Mouse (Mus musculus) frontal cortex, postnatal 10 days (tissue): ENCODE results near the gene Otud7a.

Source experiments
- DNase-seq, 2 experiments: peaks; one replicate each; pipeline ENCODE4 v3.0.0; 2022; ENCODE audit warnings: low spot score in 2 of 2, mixed read lengths in 1 of 2

Gene Otud7a

GRCm38 (mm10) chr7:63444484-63445345, at the start of gene Otud7a:
Otud7a (plus strand) TSS chr7:63444751.
- DNase-seq: peak; percentile 81 to 91

GRCm38 (mm10) chr7:63405988-63406387, 38.6 kb upstream of the Otud7a start:
- DNase-seq: no peak

- no peak for DNase-seq
These were observed 772 bp downstream of the Otud7a start for GRCm38 (mm10) chr7:63445346-63445700.

- no peak for DNase-seq
These were observed 2.4 kb downstream of the Otud7a start for GRCm38 (mm10) chr7:63446951-63447350.

GRCm38 (mm10) chr7:63455228-63455627, 10.7 kb downstream of the Otud7a start:
- DNase-seq: no peak

GRCm38 (mm10) chr7:63462234-63462633, 17.7 kb downstream of the Otud7a start:
- no peak for DNase-seq

- no peak for DNase-seq
These were observed 18.1 kb downstream of the Otud7a start for GRCm38 (mm10) chr7:63462684-63463083.

- no peak for DNase-seq
These were observed 22.2 kb downstream of the Otud7a start for GRCm38 (mm10) chr7:63466729-63467128.

- no peak for DNase-seq
These were observed 23.7 kb downstream of the Otud7a start for GRCm38 (mm10) chr7:63468258-63468657.

GRCm38 (mm10) chr7:63483091-63483490, 38.5 kb downstream of the Otud7a start:
- no peak for DNase-seq

GRCm38 (mm10) chr7:63497051-63497547, 52.5 kb downstream of the Otud7a start:
- DNase-seq: no peak

- no peak for DNase-seq
These were observed 59.7 kb downstream of the Otud7a start for GRCm38 (mm10) chr7:63504202-63504601.

- DNase-seq: no peak
These were observed 63.5 kb downstream of the Otud7a start for GRCm38 (mm10) chr7:63508079-63508478.

- peak in 1 of 2 experiments; percentile 44 for DNase-seq
These were observed 65.3 kb downstream of the Otud7a start for GRCm38 (mm10) chr7:63509825-63510224.

GRCm38 (mm10) chr7:63511458-63511857, 66.9 kb downstream of the Otud7a start:
- DNase-seq: no peak

GRCm38 (mm10) chr7:63512561-63512960, 68.0 kb downstream of the Otud7a start:
- no peak for DNase-seq

GRCm38 (mm10) chr7:63516141-63516895, 71.8 kb downstream of the Otud7a start:
- DNase-seq: no peak

- no peak for DNase-seq
These were observed 75.7 kb downstream of the Otud7a start for GRCm38 (mm10) chr7:63520299-63520698.

- no peak for DNase-seq
These were observed 77.9 kb downstream of the Otud7a start for GRCm38 (mm10) chr7:63522403-63522802.

GRCm38 (mm10) chr7:63523051-63523450, 78.5 kb downstream of the Otud7a start:
- DNase-seq: no peak

GRCm38 (mm10) chr7:63540293-63540692, 95.7 kb downstream of the Otud7a start:
- no peak for DNase-seq

GRCm38 (mm10) chr7:63554457-63554856, 109.9 kb downstream of the Otud7a start:
- no peak for DNase-seq

- DNase-seq: no peak
These were observed 111.8 kb downstream of the Otud7a start for GRCm38 (mm10) chr7:63556324-63556723.
